Mouse (Mus musculus) embryonic facial prominence, embryonic 14.5 days (tissue): ENCODE data around the gene Nudt16l1. TPM values are rescaled to one million over a fixed set of nuclear protein-coding genes. Genes with fewer than 3 reads are reported as not detected.

Source experiments
- ATAC-seq: fragments of 200-750 bp; cut with Nextera tagmentation; 2 replicates; pipeline ENCODE4 v1.8.0; 2017; ENCODE audit warnings: low read depth, moderate number of reproducible peaks, moderate TSS enrichment
- DNase-seq: peaks from one replicate; pipeline ENCODE4 v3.0.0-alpha.2; 2015; ENCODE audit warnings: low spot score
- H3K27ac ChIP-seq: fragments of 300-500 bp; sonication (generic); replicated peaks from 2 replicates; pipeline ENCODE4 v1.5.1; 2014; ENCODE audit warnings: low read depth, mild to moderate bottlenecking, low read length, moderate library complexity
- H3K27me3 ChIP-seq: fragments of 300-500 bp; sonication (generic); replicated peaks from 2 replicates; pipeline ENCODE4 v1.6.1; 2014; ENCODE audit warnings: low read length; ENCODE audit not compliant: control insufficient read depth, insufficient read depth
- H3K36me3 ChIP-seq: fragments of 300-500 bp; sonication (generic); 2 replicates; pipeline ENCODE4 v1.6.1; 2014; ENCODE audit warnings: low read length, mixed read lengths; ENCODE audit not compliant: control insufficient read depth, insufficient read depth
- H3K4me1 ChIP-seq: fragments of 300-500 bp; sonication (generic); 2 replicates; pipeline ENCODE4 v1.6.1; 2014; ENCODE audit warnings: antibody characterized with exemption, low read length; ENCODE audit not compliant: control insufficient read depth, insufficient read depth
- H3K4me2 ChIP-seq: fragments of 300-500 bp; sonication (generic); 2 replicates; pipeline ENCODE4 v1.6.1; 2014; ENCODE audit warnings: low read depth, mild to moderate bottlenecking, low read length, moderate library complexity, mixed read lengths
- H3K4me3 ChIP-seq: fragments of 300-500 bp; sonication (generic); 2 replicates; pipeline ENCODE4 v1.5.1; 2014; ENCODE audit warnings: low read depth, mild to moderate bottlenecking, low read length
- H3K9ac ChIP-seq: fragments of 300-500 bp; sonication (generic); 2 replicates; pipeline ENCODE4 v1.6.1; 2014; ENCODE audit warnings: low read depth, mild to moderate bottlenecking, low read length, moderate library complexity, mixed read lengths
- H3K9me3 ChIP-seq: fragments of 300-500 bp; sonication (generic); 2 replicates; pipeline ENCODE4 v1.6.1; 2016; ENCODE audit warnings: low read length; ENCODE audit not compliant: control insufficient read depth
- WGBS: fragments of 180-500 bp; shearing (Covaris S2); extraction: QIAGEN DNeasy Blood & Tissue Kit; methylation state at CpG from one replicate; pipeline ENCODE4 v1.1.7; 2014; 5-methylcytosine and 5-hydroxymethylcytosine counted together
- polyA plus RNA-seq: library from polyadenylated mRNA; unstranded; fragments of >200 nt; fragmentation: Nextera tagmentation; extraction: Ambion mirVana; gene quantifications from 2 replicates; pipeline ENCODE4 v1.2.1, GENCODE M21; 2014

Nudt16l1 gene
- polyA plus RNA-seq, 1 experiment from 2014 or later: 143 TPM

DNA sequence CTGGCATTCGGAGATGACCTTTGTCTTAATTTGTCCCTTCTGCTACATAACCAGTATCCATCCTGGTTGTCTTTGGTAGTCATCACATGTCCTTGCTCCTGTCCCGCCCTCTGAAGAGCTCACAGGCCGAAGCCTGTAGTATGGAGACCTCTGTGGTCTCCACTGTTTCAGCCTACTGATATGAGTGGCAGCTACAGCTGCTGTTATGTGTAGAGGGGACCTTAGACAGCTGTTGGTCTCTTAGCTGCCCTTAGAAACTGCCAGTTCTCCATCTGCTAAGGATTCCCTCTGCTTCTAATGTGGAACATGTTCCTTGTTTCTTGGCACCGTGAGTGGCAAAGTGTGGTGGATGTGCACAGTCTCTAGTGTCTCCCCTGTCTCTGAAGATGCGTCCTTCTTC, 14.6 kb upstream of the Nudt16l1 start:
- ATAC-seq (no peak), DNase-seq (no peak)
- H3K27ac ChIP-seq: no peak overlapping the region
- WGBS: 85% methylated on average over 5 of the region's 5 CpGs
- no peak overlapping the region for H3K4me3 ChIP-seq
- H3K4me2 ChIP-seq: no peak overlapping the region
- H3K9me3 ChIP-seq: no peaks in the 10 kb centered on the region
- H3K27me3 ChIP-seq: no peaks in the 10 kb centered on the region
- no peak overlapping the region for H3K9ac ChIP-seq
- peaks cover 95% of the 10 kb centered on the region for H3K36me3 ChIP-seq
- no peaks in the 10 kb centered on the region for H3K4me1 ChIP-seq

DNA sequence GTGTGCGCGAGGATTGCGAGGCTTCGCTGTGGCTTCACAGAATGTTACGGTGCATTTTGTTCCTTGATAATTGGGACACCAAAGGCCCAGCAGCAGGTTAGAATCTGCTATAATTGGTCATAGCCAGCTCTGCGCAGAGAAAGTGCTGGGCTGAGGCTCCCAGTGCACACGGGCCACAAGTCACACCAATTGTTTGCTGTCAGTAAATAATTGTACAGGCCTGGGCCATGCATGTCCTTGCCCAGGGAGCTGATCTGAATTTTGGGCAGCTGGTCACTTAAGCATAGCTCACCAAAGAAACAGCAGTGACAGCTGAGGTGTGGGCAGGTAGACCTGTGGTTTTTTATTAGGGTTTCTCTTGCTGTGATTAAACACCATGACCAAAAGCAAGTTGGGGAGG, 10.6 kb upstream of the Nudt16l1 start:
- H3K9ac ChIP-seq: no peak overlapping the region
- 91% methylated on average over 7 of the region's 7 CpGs for WGBS
- ATAC-seq (no peak), DNase-seq (no peak)
- no peaks in the 10 kb centered on the region for H3K9me3 ChIP-seq
- no peak overlapping the region for H3K4me2 ChIP-seq
- no peaks in the 10 kb centered on the region for H3K27me3 ChIP-seq
- no peak overlapping the region for H3K4me3 ChIP-seq
- H3K36me3 ChIP-seq: peaks cover 100% of the 10 kb centered on the region
- H3K27ac ChIP-seq: no peak overlapping the region
- H3K4me1 ChIP-seq: no peaks in the 10 kb centered on the region

GRCm38 (mm10) chr16:4928474-4928873, 10.1 kb upstream of the Nudt16l1 start:
- ATAC-seq (no peak), DNase-seq (no peak)
- H3K27me3 ChIP-seq: no peaks in the 10 kb centered on the region
- WGBS: 85% methylated on average over 2 of the region's 2 CpGs
- H3K9me3 ChIP-seq: no peaks in the 10 kb centered on the region
- H3K9ac ChIP-seq: no peak overlapping the region
- H3K4me3 ChIP-seq: no peak overlapping the region
- H3K4me2 ChIP-seq: no peak overlapping the region
- H3K27ac ChIP-seq: no peak overlapping the region
- peaks cover 100% of the 10 kb centered on the region for H3K36me3 ChIP-seq
- no peaks in the 10 kb centered on the region for H3K4me1 ChIP-seq

- H3K9me3 ChIP-seq: no peaks in the 10 kb centered on the region
- H3K36me3 ChIP-seq: peaks cover 97% of the 10 kb centered on the region
- WGBS: 94% methylated on average over 3 of the region's 3 CpGs
- DNase-seq (no peak), ATAC-seq (no peak)
- H3K4me3 ChIP-seq: no peak overlapping the region
- H3K9ac ChIP-seq: no peak overlapping the region
- no peak overlapping the region for H3K4me2 ChIP-seq
- no peaks in the 10 kb centered on the region for H3K4me1 ChIP-seq
- H3K27me3 ChIP-seq: no peaks in the 10 kb centered on the region
- no peak overlapping the region for H3K27ac ChIP-seq
These were observed 6.1 kb upstream of the Nudt16l1 start for GRCm38 (mm10) chr16:4932429-4932828.

- H3K27ac ChIP-seq: no peak overlapping the region
These were observed 3.1 kb upstream of the Nudt16l1 start for GRCm38 (mm10) chr16:4935430-4935829.

GRCm38 (mm10) chr16:4935931-4936703, 2.4 kb upstream of the Nudt16l1 start:
- H3K27me3 ChIP-seq: no peaks in the 10 kb centered on the region
- H3K4me2 ChIP-seq: no peak overlapping the region
- no peak overlapping the region for H3K9ac ChIP-seq
- peaks cover 75% of the 10 kb centered on the region for H3K36me3 ChIP-seq
- no peak overlapping the region for H3K4me3 ChIP-seq
- peak; percentile 45 for DNase-seq
- no peak overlapping the region for H3K27ac ChIP-seq
- H3K4me1 ChIP-seq: 0 out of 2 replicates have a peak, but pooled peaks cover 3% of the 10 kb centered on the region
- no peaks in the 10 kb centered on the region for H3K9me3 ChIP-seq
- no peak for ATAC-seq
- 83% methylated on average over 10 of the region's 10 CpGs for WGBS

More at GRCm38 (mm10) chr16:4935430-4935829, 3.1 kb upstream of the Nudt16l1 start:
- Histone ChIP-seq H3K27me3 (no peaks in the 10 kb centered on the region), H3K4me2 (no peak overlapping the region), H3K4me3 (no peak overlapping the region), H3K4me1 (0 out of 2 replicates have a peak, but pooled peaks cover 3% of the 10 kb centered on the region), H3K36me3 (peaks cover 75% of the 10 kb centered on the region), H3K9me3 (no peaks in the 10 kb centered on the region), H3K9ac (no peak overlapping the region)
- no peak for ATAC-seq
- DNase-seq: no peak
- WGBS: 98% methylated on average over 31 of the region's 31 CpGs

GRCm38 (mm10) chr16:4937351-4938190, 990 bp upstream of the Nudt16l1 start:
- 93% methylated on average over 8 of the region's 8 CpGs for WGBS
- Histone ChIP-seq H3K4me1 (0 out of 2 replicates have a peak, but pooled peaks cover 3% of the 10 kb centered on the region), H3K9me3 (no peaks in the 10 kb centered on the region), H3K27ac (no peak overlapping the region), H3K4me2 (no peak overlapping the region), H3K27me3 (no peaks in the 10 kb centered on the region), H3K4me3 (no peak overlapping the region), H3K9ac (no peak overlapping the region), H3K36me3 (peaks cover 75% of the 10 kb centered on the region)
- DNase-seq (no peak), ATAC-seq (no peak)

- peak; percentile 98 for DNase-seq
- Histone ChIP-seq H3K4me1 (0 out of 2 replicates have a peak, but pooled peaks cover 3% of the 10 kb centered on the region), H3K4me3 (peak overlapping the region; percentile 82), H3K4me2 (peak overlapping the region; percentile 76), H3K27me3 (no peaks in the 10 kb centered on the region), H3K9ac (peak overlapping the region; percentile 92), H3K9me3 (no peaks in the 10 kb centered on the region), H3K36me3 (peaks cover 75% of the 10 kb centered on the region), H3K27ac (peak overlapping the region; percentile 83)
- 0% methylated on average over 17 of the region's 28 CpGs for WGBS
- peak; percentile 97 for ATAC-seq
These were observed 428 bp downstream of the Nudt16l1 start for GRCm38 (mm10) chr16:4938989-4939388.
